Mouse (Mus musculus): ENCODE data around the gene Tenm4.

The Tenm4 gene

DNA sequence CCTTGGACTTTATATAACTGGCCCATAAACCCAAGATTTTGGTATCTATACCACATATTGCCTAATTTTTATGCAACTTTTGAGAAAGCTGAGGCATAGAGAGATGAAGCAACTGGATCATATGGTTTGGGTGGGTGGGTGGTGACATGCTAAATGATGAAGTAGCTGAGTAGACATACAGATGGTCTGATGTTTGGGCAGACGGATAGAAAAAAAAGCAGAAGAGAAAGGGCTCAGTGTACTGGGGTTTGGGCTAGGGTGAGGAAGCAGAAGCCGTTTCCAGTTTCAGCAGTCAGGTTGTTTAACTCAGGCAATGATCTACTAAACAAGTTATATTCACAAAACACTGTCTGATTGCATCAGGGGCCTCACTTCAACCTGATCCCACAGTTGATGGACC is 619.3 kb downstream of the Tenm4 start:
- DNase-seq: no peak

DNA sequence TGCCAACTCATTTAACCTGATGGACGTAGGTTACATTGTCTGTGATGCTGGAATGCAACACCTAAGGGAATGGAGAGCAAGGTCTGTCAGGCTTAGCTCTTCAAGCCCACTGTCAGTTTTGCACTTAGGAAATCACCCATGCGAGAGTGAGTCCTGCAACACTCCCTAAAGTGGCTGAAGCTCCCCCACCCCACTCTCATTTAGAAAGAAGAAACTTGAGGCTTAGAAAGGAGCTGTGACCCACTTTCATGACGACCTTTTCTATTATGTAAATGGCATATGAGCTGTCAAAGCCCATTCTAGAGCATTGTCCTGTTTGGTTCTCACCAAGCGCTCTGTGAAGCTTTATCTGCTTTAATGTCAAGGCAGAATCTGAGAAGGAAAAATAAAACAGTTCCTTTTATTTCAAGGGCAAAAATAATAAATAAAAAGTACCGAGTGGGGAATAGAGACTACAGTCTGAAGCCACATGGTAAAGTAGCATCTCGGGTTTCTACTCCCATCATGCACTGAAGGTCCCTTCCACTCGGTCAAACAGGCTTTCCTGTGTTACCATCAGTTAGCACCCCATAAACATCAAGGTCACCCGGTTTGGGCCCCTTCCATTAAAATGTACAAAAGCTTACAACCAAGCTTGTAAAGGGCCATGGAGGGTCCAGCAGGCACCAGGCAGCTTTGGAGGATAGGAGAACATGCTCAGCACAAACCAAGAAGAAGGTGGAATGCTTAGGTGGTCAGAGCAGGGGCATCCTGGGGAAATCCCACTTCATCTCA is 621.6 kb downstream of the Tenm4 start:
- DNase-seq: no peak

DNA sequence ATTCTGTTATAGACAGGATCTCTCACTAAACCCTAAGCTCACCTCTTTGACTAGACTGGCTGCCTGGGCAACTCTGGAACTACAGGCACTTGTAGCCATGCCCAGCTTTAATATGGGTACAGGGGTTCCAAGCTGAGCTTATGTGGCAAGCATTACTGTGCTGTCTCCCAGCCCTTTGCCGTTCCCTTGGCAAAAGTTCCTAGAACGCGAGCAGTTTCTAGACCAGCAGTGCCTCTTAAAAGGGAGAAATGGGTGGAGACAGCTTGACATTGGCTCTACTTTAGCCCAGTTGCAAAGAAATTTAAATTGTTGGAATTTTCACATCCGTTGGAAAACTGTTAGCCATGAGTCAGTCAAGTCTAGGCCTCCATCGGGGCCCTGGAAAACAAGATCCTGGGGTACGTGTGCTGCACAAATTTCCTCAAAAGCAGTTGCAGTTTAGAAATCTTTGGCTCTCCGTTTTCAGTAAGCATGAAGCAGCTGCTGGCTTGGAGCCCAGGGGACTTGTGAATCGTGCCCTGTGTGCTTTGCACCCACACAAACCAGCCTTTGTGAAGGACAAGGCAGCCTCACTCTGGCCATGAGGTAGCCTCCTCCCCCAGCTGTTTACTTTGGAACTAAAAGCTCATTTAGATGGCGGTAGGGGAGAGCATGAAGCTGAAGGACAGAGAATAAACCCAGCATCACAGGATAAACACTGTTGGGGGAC is 625.1 kb downstream of the Tenm4 start:
- DNase-seq: no peak

DNA sequence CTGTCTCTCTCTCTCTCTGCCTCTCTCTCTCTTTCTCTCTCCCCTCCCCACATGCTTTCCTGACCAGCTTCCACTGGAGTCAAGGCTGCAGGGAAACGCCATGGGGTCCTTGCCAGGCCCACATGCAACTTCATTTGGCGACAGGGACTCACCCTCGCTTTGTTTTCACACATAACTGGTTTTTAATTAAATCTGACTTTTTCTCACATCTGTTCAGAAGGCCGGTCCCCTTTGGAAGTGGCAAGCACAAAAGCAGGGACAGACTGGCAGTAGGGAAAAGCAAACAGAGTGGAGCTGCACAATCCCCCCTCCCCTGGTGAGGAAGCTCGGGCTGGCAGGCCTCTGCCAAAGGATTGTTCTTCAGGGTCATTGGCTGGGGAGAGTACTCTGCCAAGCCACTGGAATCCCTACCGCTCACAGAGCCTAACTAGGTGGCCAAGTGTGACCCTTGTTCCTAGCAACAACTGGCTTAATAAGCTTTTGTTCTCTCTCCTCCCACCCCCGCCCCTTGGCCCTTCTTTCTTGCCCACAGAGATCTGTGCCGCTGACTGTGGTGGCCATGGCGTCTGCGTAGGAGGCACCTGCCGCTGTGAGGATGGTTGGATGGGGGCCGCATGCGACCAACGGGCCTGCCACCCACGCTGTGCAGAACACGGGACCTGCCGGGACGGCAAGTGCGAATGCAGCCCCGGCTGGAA is 625.9 kb downstream of the Tenm4 start:
- DNase-seq: no peak

DNA sequence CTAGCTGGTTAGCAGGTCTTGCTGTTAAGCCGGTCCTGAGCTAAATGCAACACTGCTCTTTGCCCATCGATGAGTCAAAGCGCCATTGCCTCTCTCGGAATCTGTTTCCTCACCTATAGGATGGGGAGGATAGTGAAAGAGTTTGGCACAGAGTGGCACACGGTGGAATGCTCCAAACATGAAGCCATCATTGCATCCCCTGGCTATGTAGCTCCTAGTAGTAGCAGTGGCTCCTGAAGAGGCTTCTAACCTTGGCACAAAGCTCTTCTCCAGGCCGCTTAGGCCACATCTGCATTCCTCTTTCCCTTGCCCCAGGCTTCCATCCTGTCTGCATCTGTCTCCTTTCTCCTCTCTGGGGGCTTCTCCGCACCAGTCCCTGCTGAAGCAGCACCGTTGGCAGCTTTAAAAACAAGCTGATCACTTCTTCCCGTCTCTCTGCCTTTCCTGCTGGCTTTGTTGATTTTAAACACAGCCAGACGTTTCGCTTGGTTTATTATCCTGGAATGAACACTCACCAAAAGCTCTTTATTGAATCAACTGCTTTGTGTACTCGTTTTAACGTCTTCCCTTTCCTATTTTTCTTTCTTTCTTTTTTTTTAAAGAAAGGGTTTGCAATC is 626.8 kb downstream of the Tenm4 start:
- no peak for DNase-seq

DNA sequence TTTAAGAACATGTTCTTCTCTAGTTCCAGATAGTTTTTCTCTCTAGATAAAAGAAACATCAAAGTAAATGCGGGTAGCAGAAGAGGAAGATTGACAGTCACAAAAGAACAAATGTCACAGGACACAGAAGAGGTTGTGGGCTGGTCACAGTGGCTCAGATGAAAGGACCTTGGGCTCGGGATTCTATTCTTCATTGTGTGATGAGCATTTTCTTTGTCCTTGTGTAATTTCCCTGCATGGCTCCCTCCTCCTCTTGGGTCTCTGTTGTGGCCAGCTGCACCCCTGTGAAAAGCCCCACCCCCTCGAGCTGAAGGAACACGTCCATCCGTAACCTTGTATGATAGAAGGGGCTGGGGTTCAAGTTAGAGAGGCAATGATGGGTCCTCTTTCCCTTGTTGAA is 628.8 kb downstream of the Tenm4 start:
- no peak for DNase-seq

DNA sequence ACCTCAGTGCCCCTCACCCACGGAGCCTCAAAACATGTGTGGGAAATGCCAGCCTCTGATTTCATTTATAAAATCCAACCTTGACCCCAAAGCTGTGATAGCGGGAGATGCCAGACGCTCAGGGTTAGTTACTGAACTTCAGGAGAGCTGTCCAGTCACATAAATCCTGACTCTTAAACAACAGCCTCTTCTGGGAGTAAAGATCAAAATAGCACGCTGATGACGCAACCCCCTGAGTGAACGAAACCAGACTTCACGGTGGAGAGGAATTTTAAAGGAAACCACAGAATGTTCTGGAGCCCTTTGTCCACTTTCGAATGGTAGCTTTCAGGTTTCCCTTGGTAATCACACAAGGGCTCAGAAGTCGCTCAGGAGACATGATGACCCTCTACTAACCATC is 630.3 kb downstream of the Tenm4 start:
- DNase-seq: no peak

DNA sequence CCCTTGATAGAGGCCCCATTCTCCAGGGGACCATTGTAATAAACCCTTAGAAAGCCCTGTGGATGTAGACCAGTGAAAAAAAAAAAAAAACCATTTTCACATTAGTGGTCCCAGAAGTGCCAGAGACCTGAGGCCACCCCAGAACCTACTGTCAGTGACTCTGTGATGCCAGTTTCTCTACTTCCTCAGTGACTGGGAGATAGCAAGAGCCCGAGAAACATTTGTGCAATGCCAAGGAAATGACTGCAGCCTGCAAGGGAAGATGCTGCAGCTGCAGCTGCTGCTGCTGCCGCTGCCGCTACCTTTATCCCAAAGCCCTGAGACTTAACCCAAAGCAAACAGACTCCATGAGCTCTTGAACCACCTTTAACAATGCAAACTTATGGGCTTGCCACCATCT is 631.2 kb downstream of the Tenm4 start:
- DNase-seq: no peak

DNA sequence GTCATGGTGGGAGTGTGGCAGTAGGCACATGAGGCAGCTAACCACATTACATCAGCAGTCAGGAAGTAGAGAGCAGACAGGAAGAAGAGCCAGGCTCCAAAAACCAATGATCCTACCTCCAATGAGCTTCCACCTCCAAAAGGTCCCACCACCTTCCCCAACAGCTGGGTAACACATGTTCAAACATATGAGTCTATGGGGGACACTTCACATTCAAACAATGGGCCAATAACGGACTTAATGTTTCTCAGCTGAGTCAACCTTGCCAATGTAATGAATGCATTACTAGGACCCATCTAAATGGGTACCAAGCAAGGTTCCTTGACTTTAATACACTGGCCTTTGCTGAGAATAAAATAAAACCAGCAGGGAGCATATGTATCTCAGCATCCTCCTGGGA is 635.5 kb downstream of the Tenm4 start:
- DNase-seq: no peak

DNA sequence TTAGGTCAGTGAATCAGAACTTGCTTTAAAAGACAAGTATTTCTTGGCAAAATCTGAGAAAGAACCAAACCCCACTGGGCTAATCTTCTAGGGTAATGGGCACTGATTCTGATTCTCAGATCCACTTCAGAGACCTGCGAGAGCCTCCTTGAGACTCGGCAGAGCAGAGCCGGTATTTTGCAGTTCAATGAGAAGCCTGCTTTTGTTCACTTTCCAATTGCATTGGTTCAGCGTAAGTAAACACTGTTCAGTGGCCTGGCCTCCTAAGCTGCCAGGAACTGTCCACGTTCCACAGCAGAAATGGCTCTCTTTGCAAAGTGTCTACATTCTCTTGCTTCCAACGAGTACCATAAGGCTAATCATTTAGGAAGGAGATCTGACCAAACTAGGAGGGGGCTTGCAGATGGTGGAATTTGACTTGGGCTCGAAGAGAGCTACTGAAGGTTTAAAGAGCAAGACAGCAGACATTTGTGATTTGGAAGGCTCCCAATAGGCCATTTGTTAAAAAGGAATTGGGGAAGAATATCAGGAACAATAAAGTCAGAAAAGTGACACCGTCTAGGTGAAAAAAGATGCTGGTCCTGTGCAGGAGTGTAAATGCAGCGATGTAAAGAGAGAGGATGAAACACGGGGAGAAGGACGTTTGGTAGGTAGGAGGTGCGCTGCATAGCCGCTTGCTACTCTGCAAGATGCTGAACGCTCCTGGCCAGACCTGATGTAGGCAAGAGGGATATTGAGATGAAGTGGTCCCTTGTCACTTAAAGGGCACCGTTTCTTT is 636.4 kb downstream of the Tenm4 start:
- no peak for DNase-seq

DNA sequence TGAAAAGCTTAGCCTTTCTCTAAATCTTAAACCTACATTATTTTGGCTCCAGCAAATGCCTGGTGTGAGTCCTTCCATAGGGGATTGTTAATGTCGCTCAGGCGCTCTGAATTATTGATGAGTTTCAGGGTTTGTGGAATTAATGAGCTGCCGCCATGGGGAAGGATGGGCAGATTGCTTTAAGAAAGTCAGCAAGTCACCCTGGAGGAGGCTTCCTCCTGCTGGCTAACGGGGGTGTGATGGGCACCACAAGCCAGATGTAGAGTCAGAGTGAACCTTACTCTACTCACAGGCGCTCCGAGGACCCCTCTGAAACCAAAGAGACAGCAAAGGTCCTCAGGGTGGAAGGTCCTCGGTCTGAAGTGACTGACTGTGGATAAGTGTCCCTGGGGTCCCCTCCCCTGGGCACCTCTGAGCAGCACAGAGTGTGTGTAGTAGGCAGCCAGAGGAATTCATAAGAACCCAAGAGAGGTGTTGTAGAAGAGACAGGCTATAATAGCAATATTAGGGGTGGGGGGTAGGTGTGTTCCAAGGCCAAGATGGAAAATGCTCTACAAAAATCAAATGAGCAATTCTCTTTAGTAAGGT is 637.1 kb downstream of the Tenm4 start:
- no peak for DNase-seq

DNA sequence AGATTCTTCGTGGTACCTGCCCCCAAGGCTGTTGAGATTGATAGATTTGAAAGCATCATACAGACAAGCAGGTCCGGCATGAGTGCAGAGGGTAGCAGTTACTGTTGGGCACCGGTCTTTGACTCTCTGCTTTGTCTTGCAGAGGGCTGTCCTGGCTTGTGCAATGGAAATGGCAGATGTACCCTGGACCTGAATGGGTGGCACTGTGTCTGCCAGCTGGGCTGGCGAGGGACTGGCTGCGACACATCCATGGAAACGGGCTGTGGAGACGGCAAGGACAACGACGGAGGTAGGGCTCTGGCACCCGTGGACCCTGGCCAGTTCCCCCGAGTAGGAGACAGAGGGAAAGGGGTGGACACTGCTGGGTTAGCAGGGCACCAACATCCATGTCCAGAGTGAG is 640.6 kb downstream of the Tenm4 start:
- DNase-seq: no peak

DNA sequence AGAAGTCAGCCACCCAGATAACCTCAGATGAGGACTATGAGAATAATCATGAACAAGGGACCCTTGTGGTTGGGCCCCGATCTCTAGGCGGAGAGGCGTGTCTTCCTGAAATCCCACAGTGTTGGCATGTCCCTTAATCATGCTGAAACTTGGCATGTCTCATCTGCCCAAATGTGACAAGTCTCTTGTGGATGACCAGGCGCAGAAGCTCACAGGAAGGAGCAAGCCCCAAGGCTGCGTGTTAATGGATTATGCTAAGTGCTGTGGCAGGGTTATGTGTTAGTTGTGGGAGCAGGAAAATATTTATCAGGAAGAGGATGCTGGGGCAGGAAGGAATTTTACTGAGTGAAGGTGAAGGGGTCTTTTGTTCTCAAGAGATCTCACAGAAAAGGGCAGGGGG is 642.0 kb downstream of the Tenm4 start:
- DNase-seq: no peak

DNA sequence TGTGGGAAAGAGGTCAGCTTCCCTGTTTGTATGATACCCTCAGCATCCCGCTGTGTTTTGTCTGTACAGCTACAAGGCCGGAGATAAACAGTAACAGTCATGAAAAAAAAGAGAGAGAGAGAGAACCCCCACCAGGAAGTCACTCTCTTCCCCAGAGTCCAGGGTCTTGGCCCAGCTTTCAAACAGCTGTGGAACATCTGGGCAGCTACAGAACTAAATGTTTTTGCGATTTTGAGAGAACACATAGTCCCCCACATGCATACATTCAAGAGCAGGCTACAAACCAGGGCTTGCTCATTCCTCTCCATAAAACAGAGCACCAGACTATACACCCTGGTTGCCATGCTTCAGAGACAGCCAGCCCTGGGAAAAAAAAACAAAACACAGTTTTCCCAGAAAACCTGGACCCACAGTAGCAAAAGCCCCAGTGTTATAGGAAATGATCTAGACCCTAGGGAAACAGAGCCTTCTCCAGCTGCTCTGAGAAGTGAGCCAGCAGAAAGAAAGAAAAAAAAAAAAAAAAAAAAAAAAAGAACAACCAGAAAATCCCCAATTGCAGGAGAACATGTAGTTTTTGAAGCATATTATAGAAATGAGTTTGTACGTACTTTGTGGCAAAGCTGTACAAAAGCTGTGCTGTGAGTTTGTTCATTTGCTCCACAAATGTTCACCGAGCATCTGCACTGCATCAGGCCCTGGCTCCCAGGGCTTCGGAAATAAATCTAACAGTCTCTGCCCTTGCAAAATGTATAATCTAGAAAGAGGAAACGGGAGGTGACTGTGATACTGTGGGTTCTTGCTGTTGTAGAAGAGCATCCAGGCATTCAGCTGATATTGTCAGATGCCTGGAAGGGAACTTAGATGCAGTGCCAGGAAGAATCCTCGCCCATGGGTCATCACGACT is 642.7 kb downstream of the Tenm4 start:
- no peak for DNase-seq

DNA sequence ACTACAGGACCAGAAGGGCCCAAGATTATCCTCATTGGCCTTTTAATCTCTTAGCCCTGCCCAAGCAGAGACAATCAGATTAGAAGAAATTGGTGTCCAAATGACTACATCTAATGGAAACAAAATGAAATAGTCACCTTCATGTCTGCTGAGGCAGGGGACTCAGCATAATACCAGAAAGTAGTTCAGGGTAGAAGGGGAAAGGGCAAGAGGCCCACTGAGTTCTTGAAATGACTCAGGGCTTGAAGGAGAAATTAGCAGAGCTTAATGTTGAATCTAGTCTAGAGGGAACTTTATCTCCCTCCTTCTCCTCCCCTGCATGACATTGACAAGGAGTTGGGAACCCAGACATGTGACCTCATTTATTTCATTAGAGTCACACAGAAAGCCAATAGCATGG is 643.5 kb downstream of the Tenm4 start:
- DNase-seq: no peak

DNA sequence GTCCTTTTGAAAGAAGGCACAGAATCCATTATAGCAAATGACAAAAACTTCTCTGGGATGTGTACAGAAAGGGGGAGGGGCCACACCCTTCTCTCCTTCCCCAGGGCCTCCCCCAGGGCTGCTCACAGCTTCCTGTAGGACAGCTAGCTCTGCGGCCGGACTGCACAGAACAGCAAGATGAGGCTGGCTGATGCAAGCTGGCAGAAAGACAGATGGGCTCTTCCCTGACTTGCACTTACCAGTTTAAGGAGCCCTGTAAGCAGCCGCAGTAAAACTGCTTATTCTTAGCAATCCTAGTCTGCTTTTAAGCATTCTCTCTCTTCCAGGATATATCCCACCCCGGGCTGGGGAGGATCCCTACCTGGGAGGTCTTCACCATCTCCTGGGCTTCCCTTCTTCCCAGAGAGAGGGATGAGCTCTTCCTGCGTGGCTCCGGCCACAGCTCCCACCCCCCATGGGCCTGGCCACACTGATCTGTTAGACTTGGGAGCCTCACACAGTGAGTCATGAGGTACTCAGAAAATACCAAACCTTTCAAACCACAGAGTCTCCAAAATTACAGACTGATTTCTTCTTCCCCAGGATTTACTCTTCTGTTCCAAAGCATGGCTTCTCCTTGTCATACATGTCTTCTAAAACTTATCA is 646.1 kb downstream of the Tenm4 start:
- DNase-seq: no peak

DNA sequence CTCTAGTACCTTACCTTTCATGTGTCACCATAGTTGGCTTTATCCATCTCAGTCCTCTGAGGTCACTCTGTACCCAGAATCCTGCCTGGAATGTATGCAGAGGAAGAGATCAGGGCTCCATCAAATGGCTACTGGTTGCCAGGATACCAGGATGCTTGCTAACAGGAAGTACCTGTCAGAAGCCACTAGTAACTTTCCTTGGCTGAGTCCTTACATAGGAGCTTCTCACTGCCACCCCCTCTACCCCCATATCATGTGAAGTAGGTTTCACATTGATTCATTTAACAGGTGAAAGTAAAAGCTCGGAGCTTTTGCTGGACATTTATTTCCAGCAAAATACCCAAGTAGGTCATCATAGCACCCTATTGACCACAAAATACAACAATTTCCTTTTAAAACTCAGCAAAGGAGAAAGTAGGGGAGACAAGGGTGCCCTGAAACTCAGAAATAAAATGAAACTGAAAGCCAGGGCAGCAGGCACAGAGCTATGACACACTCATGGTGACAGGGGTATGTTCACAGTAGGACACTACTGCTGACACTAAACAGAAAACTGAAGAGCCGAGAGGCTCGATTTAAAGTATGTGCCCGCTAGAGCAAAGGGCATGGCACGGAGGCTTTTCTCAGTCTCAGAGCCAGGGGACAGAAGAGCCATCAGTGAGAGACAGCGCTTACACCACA is 647.3 kb downstream of the Tenm4 start:
- DNase-seq: no peak

DNA sequence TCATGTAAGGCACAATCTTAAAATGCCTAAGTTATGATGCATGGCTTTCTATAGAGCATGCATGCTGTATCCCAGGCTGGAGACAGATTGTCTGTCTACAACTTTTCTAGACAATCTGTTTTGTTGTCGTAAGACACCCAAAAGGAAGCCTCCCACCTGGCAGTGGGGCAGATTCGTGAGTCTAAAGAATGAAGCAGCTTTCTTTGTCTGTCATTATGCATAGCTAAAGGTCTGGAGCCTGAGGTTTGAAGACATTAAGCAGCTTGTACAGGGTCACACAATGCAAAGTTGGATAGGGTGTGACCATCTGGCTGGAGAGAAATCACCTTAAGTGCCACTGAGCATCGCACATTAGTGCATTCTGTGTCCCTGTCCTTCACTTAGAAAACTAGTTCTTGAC is 648.5 kb downstream of the Tenm4 start:
- no peak for DNase-seq

DNA sequence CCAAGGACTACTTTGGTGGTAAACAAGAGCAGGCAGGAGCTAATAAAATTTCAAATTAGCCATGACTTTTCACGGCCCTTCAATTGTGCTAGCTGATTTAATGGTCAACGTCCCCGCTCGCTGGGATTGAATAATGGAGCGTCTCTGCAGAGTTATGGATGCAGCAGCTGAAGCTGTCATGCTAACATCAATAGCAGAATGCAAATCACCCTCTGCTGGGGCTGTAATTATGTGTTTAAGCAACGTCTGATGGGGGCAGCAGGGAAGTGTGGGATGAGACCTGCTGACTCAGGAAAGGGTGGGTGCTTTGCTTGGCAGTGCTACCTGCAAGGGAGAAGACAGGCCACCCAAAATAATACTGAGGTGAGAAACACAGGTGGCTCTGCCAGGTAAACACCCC is 649.3 kb downstream of the Tenm4 start:
- no peak for DNase-seq

DNA sequence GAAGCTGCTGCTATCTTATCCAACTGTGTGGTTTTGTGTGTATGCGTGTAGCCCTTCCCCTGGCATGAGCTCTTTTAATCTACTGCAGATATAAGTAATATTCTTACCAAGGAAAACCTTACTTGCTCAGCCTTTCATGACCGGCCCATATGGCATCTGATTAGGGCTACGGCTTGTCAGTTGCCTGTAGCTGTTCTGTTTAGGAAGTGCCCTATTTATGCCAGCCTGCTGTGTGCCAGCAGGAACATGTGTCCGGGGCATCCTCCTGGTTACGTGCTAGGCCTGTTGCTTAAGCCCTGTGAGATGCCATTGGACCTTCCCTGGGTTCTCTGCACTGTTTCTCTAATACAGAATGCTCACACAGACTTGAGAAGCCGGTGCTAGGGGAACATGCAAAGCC is 655.1 kb downstream of the Tenm4 start:
- no peak for DNase-seq

All from thymus, postnatal 4 days (tissue).